Mouse (Mus musculus): Measurements from ENCODE around the gene Lcn8. TPM values are rescaled to one million over a fixed set of nuclear protein-coding genes. Genes with fewer than 3 reads are reported as not detected.

Gene Lcn8
- polyA plus RNA-seq (2017; shearing (Covaris generic)) = not detected

DNA sequence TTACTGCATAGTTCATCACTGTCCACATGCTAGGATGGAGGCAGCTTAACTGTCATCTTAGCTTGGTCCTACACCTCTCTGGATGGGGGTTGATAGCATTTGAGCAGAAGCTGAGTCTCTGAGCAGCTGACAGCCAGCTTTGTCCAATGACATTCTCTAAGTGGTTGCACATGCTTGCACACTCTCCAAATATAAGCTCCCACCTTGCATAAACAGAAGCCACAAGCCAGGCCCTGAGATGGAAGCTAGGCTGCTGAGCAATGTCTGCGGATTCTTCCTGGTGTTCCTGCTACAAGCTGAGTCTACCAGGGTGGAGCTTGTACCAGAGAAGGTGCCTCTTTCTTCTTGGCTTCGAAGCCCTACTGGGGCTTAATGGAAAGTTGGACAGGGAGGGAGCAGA, at the start of gene Lcn8:
Lcn8 (plus strand) TSS at position 219 of the 400 bp plus-strand sequence.
- no peak for ATAC-seq

DNA sequence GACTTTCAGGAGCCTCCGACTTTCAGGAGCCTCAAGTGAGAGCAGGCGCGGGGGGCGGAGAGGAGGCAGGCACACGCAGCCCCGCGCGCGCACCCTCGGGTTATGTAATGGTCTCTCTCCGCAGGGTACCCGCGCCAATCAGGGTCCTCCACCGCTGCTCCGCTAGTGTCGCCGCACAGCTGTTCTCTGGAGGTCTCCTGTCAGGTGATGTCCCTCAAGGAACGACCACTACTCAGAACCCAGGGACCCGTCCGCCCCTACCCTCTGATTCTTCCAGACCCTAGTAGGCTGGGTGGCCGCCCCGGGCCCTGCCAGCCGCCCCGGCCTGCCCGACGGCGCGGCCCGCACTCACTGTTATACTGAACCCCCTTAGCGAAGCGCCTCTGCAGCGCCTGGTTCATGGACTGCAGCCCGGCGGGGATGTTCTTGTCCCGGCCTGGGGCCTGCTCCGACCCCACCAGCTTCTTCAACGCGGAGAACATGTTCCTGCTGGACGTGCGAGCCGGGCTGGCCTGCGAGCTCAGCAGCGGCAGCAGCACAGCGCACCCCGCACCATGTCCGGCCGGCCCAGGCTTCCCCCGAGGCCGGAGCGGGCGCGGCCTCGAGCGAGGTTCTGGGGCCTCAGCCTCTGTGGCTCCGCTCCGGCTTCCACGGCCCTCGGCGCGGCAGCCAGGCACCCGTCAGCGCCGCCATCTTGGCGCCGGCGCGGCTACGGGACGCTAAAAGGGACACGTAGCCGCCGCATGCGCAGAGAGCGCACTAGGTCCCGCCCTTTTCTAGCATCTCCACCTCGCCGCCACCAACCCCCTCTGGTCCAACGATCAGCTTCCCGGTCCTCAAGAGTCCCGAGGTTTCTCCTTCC, 44.9 kb upstream of the Lcn8 start, which contains the start of gene Rabl6:
Rabl6 (minus strand) TSS at position 761 of the 862 bp plus-strand sequence.
- ATAC-seq = peak; percentile 82

GRCm38 (mm10) chr2:25608671-25609070, 44.2 kb upstream of the Lcn8 start:
- peak; percentile 44 for ATAC-seq

DNA sequence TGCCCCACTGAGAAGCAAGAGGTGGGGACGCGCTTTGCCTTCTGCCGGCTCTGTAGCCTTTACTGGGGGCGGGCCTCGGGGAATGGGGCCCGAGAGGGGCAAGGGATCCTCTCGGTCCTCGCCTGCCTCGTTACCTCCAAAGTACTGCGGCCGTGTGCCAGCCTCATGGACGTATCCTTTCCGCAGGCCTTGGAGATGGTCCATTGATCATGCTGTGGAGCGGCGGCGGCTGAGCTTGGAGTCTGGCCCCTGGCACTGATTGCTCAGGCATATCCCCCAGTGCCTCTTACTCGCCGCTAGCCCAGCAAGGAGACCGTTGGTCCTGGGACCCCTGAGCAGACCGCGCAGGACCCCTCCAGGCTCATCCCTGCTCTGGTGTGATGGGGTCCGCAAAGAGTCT, 36.5 kb upstream of the Lcn8 start:
- no peak for ATAC-seq

DNA sequence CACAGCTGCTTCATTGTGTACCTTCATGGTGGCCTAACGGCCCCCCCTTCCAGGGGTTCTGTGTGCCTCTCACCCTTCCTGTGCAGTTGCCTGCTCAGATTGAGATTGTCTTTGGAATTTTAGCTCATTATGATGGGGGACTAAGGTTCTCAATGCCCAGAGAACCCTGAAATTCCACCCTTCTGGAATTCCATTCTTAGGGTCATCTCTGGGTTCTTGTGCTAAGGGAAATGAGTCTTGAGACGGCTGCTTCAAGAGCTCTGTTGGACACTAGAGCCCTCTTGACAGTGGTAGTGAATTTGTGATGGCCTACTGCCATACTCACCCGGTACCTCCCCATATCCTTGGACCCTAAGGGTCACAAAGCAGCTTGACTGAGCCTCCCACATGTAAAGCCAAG, 35.3 kb upstream of the Lcn8 start, which contains the start of gene Ccdc183:
Ccdc183 (minus strand) TSS at position 101 of the 400 bp plus-strand sequence.
- no peak for ATAC-seq

- peak; percentile 45 for ATAC-seq
Observed at GRCm38 (mm10) chr2:25620386-25620785, 32.5 kb upstream of the Lcn8 start.

DNA sequence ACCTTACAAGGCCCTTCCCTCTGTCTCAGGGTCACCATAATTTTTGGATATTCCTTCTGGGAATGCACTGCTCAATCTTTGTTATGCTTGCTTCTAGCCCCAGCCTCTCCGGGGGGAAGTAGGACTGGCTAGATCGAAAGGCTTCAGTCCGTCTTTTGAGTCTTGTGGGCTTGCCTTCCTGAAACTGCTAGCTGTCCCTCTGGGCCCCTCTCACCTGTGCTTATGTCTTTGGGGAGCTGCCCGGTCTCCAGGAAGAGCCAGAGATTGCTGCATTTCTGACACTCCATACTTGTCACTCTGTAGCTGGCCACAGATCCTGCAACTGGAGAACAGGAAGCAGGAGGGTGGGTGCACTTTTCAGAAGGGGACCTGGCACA, 32.1 kb upstream of the Lcn8 start:
- ATAC-seq = no peak

DNA sequence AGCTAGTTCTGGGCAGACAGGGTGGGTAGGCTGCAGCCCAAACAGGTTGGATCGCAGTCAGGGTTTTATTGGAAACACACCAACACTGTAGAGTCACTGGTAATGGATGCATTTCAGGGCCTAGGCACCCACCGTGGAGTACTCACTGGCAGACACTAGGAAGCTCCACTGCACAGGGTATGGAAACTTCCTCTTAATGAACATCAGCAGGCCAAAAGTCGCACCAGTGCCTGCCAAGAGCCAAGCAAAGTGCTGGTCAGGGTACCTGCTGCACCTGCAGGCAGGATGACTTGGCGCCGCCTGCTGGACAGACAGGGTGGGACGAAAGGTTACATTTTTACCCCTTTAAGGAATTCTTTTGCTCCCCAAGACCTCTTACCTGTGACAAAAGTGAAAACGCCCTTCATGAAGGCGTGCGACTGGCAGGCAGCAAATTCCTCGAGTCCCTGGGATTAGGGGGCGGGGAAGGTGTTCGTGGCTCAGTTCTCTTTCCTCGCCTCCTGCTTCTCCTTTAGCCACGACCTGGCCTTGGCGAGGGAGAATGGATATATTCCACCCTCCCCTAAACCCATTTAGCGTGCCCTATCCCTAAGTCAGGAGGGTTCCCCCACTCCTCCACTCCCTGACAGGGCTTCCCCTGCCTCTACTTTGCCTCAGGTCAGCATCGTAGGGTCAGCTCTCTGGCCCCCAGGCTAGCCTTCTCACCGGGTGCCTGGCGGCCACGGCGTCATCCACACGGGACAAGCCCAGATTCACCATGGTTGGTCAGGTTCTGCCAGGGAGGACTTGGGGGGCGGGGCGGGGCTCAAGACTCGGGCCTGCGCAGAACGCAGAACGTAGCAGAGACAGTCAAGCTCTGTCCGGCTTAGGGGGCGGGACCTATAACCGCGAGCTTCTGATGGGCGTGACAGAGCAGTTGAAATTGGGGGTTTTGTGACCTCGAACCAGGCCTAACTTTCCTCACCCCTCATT, 31.4 kb upstream of the Lcn8 start, which contains the start of gene Tmem141:
Tmem141 (minus strand) TSS at position 777 of the 972 bp plus-strand sequence.
- peak; percentile 41 for ATAC-seq

GRCm38 (mm10) chr2:25625986-25626385, 26.9 kb upstream of the Lcn8 start:
- ATAC-seq = no peak

DNA sequence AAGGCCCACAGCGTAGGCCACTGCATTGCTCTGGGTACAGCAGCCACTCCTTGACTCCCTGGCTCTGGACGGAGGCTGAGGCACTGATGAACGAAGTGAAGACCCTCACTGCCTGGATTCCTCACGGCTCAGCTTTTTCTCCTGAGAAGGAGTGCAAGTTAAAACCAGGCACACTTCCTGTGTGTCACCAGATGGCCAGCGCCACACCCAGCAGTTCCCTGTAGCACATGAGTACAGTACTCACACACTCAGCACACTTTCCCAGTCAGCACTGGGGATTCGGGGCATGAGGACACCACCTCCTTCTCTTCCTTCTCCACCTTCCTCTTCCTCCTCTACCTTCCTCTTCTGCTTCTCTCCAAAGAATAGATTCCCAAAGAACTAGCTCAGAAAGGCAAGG, 25.1 kb upstream of the Lcn8 start, which contains the start of gene Fcna:
Fcna (minus strand) TSS at position 220 of the 400 bp plus-strand sequence.
- no peak for ATAC-seq

GRCm38 (mm10) chr2:25628738-25629137, 24.2 kb upstream of the Lcn8 start:
- ATAC-seq = no peak

GRCm38 (mm10) chr2:25633616-25634015, 19.3 kb upstream of the Lcn8 start:
- ATAC-seq = no peak

DNA sequence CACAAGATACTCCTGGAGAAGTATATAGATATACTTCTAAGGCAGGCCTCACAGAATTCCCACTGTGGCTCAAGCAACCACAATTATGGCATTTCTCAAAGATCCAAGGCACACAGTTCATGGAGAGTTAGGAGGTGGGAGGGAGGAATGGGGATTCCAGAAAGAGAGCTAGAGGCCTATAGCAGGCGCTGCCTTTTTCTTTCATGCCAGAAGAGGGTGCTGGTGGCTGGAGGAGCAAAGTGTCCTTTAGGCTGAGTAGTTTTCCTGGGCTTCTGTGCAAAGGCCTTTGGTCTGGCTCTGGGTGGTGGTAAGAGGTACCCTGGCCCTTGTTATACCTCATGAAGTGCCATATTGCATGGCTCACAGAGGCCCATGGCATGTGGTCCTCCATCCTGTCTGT, 18.9 kb upstream of the Lcn8 start:
- ATAC-seq = no peak

DNA sequence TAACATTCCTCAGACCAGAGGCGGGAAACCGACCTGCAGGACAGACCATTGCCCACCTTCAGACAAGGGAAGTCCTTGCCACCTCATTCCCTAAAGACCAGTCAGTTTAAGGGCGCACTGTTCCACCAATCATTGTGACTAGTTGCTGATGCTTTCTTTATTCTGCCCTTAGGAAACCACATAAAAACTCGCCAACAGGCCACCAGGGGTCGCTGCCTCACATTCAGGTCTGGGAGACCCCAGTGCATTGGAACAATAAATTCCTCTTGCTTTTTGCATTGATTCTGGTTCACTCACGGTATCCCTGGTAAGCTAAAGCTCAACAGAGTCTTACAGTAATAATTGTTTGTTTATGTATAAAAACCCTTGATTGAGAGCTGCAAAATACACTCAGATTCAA, 13.0 kb upstream of the Lcn8 start:
- ATAC-seq = no peak

- ATAC-seq = no peak
Observed at GRCm38 (mm10) chr2:25654502-25654901, 1.6 kb downstream of the Lcn8 start.

GRCm38 (mm10) chr2:25656691-25657090, 3.8 kb downstream of the Lcn8 start:
- no peak for ATAC-seq

- ATAC-seq = no peak
Observed at GRCm38 (mm10) chr2:25657246-25657645, 4.3 kb downstream of the Lcn8 start.

- ATAC-seq = no peak
Observed at GRCm38 (mm10) chr2:25657652-25658051, 4.7 kb downstream of the Lcn8 start, which contains the start of gene Lcn5. Lcn5 (plus strand) TSS chr2:25657952.

- no peak for ATAC-seq
Observed at GRCm38 (mm10) chr2:25660279-25660678, 7.4 kb downstream of the Lcn8 start.

DNA sequence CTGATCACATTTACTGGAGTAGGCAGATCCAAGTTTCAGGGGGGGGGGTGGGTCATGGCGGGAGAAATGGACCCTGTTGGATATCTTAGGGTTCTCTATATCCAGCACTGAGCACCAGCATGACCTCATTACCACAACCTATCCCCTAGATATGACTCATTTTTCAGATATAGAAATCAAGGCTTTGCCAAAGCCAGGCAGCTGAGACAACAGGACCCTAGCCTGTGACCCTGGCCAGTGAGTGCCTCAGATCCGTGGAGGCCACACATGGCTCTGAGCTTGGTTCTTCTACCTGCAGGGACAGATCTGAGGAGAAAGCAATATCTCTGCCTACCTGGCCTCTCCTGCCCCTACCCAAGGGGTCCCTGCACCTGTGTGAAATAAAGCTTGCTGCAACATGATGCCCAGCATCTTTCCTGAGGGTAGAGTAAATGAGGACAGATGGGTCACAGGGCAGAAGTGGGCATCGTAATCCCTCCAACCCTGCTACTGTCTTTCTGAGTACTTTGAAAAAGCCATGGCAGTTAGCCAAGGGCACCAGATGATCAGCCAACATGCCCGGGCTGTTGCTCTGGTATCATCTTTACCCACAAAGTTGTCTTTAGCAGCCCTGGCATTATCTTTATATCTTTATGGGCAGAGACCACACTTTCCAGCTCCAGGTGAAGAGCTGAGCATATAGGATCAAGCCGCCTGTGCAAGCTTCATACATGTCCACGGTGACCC, 8.5 kb downstream of the Lcn8 start:
- ATAC-seq = no peak

DNA sequence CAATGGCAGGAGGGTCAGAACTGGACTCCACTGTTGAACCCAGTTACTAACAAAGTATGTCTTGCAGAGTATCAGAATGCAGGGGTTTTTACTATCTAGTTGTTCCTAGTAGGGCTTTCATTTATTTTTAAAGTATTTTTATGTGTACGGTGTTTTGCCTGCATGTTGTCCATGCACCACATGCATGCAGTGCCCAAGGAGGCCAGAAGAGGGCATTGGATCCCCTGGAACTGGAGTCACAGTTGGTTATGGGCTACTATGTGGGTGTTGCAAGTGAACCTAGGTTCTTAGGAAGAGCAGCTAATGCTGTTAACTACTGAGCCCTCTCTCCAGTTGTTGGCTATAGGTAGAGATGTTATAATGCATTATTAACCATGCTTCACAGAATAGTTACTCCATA, 10.6 kb downstream of the Lcn8 start:
- peak; percentile 60 for ATAC-seq

DNA sequence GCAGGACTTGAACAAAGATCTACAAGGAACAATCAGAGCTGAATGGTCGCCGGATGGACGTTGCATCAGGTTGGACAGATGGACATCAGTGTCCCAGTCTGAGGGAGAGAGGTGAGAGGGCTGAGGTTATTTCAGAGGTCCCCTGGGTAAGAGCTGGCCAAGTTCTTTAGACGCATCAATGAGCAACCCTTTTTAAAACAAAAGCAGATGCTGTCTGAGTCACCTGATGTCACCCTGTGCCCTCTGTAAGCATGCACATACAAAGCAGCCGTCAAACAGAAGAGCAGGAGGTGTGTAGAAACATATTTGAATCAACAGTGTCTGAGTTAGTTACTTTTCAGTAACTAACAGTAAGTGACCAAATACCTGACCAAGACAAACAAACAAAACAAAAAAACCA, 11.2 kb downstream of the Lcn8 start:
- ATAC-seq = no peak
